Mouse (Mus musculus): ENCODE data around the gene Nrp2.

Nrp2 gene

DNA sequence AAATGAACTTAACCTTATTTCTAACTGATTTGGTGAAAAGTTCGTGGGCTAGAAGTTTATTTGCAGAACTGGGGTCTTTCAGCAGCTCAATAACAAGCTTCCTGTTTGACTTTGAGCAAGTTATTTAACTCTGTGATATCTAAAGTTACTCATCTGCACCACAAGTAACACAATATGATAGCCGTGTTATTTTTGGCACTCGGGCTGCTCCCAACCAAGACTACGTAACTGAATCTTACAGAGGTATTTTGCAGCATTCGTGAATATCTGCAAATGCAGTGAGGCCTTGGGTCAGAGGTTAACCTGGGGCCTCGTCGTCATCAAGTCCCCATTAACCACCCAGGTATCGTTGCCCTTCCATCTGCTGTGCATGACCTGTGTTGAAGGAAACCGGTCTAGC lies 150.3 kb downstream of the Nrp2 start:
- no peak for DNase-seq (ENCODE audit: low read depth, low spot score)

DNA sequence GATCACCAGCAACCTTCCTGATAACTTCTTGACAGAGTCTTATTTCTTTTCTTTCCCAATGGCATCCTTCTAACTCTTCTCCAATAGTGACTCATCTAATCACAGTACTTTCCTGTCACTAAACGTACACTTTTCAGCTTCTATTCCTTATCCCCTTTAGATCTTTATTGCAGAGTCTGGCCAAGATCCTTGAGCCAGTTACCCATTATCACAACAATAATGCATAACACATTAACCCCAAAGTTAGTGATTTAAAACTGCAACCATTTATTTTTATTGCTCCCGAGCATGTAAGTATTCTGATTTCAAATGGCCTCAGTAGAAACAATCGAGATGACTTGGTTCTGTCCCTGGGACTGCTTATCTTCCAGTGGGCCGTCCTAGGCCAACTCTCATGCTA lies 150.9 kb downstream of the Nrp2 start:
- no peak for DNase-seq (ENCODE audit: low read depth, low spot score)

DNA sequence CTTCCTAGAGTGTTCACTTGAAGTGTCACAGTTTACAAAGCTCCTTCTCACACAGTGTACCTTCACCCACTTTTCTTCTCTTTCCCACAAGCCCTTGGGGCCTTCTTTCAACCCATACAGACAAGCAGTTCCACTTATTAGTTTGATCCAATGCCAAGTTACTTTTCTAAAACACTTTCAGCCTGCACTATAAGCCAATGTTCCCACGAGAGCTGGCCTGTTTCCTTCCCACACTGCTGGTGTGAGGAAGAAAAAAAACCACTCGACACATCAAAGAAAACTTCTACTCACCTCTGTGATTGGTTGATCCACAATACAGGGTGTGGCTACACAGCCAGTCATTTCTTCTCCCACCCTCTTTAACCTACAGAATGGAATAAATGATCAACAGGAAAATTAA lies 156.0 kb downstream of the Nrp2 start:
- no peak for DNase-seq (ENCODE audit: low read depth, low spot score)

DNA sequence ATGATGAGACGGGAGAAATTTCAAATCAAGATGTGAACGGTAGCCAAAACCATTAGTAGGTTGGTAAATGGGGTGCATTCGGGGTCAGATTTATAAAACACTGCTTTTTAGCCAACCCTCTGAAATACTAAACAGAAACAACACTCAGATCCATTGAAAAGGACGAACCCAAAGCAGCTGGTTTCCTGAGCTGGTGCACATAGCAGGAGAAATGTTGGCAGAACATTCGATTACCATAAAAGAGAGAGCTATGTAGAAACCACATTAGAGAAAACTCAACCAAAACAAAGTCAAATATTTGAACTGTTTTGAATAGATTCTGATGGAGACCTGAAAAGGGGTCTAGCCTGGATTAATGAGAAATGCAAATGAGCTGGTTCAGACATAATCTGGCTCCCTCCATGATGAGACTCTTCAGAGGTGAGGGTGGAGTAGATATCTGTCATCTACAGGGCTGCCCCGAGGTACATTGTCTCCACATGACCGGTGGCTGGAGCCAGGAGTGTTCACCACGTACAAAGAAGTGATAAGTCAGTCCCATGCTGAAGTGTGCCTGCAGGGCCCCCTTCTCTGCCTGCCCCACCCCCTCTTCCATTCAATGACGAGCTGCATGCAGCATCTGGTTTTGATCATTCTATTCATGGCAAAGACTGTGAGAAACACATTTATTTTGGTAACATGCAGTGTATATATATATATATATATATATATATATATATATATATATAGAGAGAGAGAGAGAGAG lies 156.6 kb downstream of the Nrp2 start:
- DNase-seq (ENCODE audit: low read depth, low spot score), result no peak

DNA sequence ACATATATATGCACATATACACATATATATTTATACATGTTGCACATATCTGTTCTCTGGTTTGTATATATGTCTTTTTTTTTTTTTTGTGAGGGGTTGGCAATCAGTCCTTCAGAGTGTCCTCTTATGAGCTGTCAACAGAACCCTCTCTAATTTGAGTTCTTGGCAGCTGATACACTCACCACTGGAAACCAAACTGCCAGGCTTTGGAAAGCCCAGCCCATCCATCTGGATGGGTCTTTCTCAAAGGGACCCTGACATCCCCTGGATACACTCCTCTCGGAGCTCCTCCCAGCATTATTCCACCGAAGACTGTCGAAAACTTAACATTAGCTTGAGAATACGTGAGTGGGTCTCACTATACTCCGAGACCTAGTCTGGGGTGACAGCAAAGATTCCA lies 157.2 kb downstream of the Nrp2 start:
- DNase-seq (ENCODE audit: low read depth, low spot score), result no peak

DNA sequence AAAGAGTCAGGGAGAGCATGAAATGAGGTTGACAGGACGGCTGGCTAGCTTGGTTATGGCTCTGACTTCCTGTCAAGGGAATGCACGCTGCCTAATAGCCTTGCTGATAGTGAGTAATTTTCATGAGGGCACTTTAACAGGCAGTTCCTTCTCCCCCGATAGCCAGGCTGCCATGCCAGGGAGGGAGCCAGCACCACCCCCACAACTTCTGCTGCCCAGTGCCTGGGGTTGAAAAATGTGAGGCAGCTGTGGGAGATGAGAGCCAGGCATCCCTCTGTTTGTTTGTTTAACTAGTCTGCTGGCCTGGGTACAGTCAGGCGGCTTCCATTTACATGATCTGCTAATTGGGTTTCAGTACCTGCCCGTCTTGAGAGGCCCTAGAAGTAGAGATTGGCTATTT lies 157.7 kb downstream of the Nrp2 start:
- DNase-seq (ENCODE audit: low read depth, low spot score), result no peak

Measured in skeletal muscle tissue, adult 2 months (tissue).